Mouse (Mus musculus) urinary bladder, postnatal 14 days (tissue): ENCODE measurements around the gene Ksr2.
A peak's percentile ranks its signal among the peaks of the same experiment; 100 is the strongest.

ENCODE experiments used
- DNase-seq: peaks from one replicate; pipeline ENCODE4 v3.0.0; 2021; ENCODE audit warnings: low spot score

Ksr2 gene

DNA sequence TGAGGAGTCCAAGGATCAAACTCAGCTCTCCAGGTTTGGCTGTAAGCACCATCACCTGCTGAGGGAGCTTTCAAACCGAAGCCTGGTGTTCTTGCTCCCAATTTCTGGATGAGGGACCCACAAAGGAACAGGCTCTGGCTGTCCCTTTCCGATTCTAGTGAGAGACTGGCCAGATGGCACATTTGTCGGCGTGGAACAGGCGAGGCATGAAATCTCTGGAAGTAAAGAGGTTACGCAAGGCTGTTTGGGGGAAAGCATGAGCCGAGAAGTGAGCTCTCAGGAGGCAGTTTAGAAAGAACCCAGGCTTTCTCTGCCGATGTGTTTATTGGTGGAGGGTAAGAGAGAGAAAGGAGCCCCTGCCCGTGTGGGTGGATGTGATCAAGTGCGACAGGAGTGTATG is 109.2 kb downstream of the Ksr2 start:
- DNase-seq, result no peak

DNA sequence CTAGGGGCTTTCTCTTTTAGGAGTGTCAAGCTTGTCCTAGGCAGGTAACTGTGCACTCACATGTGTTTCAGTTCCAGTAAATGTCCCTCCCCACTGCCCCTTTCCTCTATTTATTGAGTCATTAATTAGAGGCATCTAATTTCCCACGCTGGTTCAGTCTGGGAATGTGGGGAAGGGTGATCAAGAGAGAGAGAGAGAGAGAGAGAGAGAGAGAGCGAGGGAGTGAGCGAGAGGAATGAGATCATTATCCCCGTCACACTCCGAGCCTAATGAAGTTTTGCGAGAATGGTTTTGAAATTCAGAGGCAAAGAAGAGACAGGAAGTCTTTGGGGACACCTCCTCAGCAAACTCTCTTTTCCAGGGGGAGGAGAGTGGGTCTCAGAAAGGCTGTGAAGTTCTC is 117.2 kb downstream of the Ksr2 start:
- no peak for DNase-seq

DNA sequence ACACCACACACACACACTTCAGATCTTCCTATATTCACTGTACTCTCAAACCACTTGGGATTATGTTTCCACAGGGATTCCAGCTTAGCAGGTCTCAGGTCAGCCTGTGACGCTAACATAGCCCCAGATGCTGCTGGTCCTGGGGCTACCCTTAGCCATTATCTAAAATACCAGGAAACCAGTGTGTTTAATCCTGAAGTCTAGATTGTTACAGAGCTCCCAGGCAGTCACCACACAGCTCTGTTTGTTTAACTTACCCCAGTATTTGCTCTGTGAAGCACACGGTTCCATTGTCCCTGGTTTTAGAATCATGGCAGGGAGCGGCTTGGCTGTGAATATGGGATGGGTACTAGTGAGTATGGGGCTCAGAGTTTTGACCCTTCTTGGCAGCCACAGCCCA is 125.4 kb downstream of the Ksr2 start:
- DNase-seq, result no peak

DNA sequence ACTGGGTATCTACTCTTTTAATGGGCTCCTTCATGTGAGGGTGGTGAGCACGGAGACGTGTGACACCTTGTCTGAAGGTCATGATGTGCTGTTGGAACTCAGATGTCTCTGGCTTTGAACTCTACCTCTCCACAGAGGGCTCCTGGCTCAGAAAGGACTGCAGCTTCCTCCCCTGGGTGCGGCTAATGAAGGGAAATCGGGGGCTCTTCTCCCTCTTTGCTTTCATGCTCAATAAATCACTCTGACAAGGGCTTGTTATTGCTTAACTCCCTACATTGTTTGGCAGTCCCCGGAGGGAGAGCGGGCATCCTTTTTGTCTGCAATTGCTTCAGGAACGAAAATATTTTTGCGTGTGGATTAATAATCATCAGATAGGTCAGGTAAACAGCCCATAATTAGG is 127.9 kb downstream of the Ksr2 start:
- no peak for DNase-seq

DNA sequence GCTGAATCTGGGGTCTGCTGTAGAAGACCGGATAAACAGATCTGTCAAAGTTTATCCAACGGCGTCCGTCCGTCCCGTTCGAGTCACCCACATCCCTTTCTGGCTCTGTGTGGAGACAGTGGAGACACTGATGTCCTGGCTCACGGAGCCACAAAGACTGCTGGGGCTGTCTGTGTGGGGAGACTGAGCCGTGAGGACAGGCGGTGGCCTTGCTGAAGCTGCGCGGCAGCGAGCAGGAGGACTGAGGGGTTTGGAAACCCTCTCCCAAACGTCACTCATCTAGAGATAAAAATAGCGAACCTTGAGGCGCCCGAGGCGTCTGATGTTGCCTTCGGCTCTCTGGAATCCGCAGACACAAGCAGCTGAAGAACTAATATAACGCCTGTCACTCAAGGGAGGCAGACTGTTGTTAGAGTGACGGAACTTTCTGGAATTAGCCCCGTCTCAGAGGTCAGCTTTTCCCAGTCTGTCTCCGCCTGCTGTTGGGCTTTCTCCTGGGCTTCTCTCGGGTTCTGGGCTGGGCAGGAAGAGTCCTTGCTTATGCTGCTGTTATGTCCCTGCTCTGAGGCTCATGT is 133.0 kb downstream of the Ksr2 start:
- no peak for DNase-seq

DNA sequence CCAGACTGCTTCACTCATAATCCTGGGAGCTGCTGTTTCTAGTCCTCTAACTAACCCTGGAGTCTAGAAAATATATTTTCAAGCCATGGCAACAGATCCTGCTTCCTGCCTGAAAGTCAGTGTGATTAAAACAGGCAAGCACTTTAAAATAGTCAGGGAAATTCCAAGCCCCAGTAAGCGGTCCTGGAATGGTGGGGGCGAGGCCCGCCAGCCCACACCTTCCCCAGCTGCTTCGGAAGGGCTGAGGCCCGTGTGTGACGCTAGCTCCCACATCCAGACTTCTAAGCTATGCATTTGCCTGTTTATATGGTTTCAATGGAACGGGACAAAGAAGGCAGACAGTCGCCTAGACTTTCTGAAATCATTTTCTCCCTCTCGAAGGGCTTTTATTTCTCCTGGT is 137.2 kb downstream of the Ksr2 start:
- no peak for DNase-seq

DNA sequence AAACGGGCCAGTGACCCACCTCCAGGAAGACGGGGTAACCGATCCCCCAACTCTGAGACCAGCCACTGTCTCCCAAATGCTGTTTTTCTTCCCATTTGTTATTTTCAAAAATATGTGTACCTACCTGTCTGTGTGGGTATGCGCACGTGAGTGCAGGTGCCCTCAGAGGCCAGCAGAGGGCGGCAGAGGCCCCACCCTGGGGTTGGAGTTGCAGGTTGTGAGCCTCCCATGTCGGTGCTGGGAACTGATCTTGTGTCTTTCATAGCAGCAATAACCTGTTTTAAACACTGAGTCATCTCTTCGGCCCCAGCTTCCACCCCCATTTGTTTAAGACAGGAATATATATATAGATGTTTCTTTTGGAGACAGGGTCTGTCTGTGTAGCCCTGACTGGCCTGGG is 138.3 kb downstream of the Ksr2 start:
- no peak for DNase-seq

DNA sequence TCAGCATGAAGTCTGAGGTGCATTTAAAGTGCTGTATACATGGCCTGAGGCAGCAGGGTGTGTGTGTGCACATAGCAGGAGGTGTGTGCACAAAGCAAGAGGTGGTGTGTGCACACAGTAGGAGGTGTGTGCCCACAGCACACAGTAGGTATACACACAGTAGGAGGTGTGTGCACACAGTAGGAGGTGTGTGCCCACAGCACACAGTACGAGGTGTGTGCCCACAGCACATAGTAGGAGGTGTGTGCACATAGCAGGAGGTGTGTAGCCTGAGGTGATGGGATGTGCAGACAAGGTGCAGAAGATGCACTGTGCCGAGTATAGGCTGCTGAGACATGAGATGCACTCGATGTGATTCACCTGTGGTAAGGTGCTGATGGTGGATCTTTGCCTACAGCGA is 140.7 kb downstream of the Ksr2 start:
- no peak for DNase-seq

DNA sequence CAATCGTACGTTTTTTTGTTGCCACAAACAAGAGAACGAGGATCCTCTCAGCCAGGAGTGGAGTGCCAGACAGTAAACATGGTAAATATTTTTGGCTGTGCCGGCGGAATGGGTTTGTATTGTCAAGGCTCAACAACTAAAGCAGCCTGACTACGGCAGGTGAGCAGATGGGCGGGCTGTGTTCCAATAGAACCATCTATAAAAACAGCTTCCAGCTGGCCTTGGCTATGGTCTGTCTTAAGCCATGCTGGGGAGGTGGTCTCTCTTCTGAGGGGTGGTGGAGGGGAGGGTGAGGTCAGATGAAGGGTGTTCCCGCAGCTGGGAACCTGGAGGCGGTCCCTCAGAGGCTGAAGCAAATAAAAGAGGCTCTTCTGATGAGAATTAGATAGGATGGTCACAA is 142.8 kb downstream of the Ksr2 start:
- no peak for DNase-seq

DNA sequence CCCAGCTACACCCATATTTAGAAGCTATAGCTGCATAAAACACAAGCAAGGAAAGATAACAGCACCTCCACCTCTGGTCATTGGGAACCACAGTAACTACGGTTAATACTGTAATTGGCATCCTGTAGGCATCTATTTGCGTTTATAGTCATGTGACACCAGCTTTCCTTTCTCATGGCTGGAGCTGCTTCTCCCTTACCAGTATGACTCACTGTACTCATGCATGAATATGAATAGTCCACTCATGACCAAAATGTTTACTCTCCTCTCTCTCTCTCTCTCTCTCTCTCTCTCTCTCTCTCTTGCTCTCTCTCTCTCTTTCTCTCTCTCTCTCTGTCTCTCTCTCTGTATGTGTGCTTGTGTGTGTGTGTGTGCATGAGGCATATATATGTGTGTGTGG is 147.3 kb downstream of the Ksr2 start:
- DNase-seq, result no peak

DNA sequence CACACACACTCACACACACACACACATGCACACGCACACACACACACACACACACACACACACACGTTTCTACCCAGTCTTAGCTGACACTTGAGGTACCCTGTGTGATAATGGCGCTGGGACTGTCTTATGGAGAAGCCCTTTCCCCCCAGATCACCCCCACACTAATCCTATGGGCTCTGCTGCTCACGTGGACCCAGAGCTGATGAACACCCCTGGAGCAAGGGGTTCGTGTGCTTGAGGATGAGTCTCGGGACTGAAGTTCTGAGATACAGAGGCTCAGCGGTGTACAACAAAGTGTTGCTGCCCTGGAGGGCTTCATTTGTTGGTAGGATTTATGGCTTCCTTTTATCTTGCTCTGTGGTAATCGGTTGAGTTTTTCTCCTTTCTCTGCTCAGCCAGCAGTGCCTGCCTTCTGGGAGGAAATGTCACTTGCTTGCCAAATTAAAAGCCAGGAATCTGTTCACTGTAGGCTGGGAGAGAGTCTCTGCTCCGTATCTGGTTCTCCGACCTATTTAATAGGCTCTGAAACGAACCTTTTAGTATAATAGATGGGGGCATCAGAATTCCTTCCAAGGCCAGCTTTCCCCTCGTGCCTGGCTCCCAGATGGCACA is 152.4 kb downstream of the Ksr2 start:
- DNase-seq, result no peak

DNA sequence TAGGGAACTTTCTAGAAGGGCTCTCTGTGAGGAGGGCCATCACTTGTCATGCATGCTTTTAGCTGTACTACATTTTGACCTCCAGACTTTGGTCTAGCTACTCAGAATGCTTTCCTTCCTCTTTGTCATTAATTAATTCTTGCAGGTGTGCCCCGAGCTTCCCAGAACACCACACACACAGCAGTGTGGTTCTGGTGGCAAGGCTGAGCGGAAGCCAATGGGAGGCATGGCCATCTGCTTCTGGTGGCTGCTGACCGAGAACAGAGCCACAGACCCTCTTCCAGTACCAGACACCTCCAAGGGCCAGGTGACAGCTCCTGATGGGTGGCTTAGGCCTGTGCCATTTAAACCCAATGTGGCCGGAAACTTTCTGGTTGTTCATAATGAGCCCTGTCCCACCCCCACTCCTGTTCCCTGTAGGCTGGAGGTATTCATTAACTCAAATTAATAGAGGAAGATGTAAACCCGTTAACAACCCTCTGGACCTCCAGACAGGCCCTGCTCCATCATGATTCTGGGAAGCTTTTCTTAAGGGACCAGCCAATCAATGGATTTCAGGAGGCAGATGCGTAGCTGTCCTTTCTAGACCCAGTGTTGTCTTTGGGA is 155.5 kb downstream of the Ksr2 start:
- no peak for DNase-seq

DNA sequence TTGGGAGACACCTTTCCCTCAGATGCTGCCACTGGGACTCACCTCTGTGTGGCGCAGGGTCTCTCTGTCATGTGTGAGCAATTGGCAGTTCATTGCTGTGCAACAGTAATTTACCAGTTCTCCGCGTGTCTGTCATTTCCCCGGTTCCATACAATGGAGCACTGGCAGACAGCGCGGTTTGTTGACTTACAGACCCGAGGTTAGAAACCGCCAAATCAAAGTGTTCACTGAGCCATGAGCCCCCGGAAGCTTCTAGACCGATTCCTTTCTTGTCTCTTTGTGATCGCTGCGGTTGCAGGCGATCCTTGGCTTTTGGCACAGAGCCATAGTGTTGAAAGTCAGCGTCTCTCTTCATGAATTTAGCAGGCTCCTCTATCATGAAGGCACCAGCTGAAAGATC is 158.6 kb downstream of the Ksr2 start:
- no peak for DNase-seq

DNA sequence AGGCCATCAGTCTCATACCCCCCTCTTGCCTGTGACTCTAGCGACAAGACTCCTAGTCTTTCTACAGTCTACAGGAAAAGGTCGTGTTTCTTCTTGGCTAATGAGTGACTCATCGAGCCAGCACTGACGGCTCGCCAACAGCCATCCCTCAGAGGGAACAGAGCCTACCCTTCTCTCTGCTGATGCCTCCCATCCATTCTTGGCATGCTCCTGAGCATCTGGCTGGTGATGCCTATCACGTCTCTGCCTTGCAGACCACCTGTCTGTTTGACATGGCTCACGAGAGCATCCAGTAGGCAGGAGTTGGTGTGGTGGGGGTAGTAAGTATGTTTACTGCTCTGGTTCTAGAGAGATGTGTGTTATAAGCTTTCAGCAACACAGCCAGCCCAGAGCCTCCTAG is 161.1 kb downstream of the Ksr2 start:
- DNase-seq, result no peak

DNA sequence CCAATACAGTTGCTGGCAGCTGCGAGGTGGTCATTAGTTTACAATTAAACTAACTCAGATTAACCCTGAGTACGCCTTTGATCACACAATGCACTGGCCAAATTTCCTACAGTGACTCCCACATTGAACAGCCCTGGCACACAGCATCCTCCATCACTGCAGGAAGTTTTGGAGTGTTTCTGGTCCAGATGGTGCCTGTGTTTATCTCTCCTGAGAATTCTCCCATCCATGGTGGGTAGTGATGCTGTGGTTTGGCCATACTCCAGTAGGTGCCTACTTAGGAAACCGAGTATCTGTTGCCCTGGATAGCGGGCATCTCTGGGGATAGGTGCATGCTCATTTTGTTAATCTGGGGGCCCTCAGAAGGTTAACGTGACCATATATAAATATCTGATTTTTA is 163.8 kb downstream of the Ksr2 start:
- DNase-seq, result no peak

DNA sequence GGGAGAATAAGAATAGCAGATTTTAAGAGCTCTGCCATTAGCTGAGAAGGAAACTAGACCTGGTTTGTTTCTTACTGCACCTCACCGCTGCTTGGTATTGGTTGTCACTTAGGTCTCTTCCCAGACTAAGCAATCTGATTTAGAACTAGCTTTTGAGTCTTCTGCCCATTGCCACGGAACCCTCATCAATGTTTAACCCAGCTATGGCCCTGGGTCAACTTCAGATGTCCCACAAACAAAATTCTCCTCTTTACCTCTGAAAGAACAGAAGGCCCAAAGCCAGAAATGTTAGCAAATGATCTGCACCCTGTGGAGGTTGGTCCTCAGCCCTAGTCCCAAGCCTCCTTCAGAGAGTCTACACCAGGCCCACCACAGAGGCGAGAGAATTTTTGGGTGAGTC is 167.9 kb downstream of the Ksr2 start:
- DNase-seq, result no peak

DNA sequence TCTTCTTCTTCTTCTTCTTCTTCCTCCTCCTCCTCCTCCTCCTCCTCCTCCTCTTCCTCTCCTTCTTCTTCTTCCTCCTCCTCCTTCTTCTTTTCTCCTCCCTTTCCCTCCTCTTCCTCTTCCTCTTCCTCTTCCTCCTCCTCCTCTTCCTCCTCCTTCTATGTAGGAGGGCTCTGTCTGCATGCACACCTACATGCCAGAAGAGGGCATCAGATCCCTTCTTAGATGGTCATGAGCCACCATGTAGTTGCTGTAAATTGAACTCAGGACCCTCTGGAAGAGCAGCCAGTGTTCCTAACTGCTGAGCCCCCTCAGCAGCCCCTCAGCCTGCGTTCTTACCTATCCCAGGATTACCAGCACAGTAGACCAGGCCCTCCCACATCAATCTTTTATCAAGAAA is 170.6 kb downstream of the Ksr2 start:
- DNase-seq, result no peak

DNA sequence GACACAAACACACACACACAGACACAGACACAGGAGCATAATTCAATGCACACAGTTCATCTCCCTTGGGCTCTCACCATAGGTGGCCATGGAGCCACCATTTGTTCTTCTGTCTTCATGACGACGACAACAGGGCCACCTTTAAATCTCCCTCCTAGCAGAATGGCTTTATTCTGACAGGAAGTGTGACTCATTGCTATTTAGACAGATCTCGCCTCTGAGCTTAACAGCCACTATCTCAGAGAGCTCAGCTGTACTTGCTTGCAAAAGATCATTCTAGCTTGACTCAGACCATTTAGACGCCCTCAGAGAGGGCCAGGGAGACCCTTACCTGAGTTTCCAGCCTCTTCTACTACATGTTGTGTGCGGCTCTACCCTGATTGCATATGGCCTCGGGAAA is 175.5 kb downstream of the Ksr2 start:
- DNase-seq, result no peak

DNA sequence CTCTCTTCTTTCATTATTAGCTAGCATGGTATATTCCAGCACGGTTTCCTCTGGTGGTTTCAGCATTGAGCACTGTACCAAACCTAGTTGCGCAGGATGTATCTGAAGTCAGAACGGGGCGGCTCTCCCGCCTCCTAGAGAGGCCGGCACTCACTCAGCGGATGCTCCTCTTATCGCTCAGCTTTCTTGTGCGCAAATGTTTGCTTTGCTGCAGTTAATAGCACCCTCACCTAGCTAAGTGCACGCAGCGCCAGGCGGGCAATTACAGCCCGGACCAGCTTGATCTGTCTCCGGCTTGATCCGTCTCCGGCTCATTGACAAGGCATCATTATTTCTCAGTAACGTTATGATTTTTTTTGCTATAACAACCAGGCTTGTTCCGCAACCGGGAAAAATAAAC is 179.5 kb downstream of the Ksr2 start:
- DNase-seq, result no peak

DNA sequence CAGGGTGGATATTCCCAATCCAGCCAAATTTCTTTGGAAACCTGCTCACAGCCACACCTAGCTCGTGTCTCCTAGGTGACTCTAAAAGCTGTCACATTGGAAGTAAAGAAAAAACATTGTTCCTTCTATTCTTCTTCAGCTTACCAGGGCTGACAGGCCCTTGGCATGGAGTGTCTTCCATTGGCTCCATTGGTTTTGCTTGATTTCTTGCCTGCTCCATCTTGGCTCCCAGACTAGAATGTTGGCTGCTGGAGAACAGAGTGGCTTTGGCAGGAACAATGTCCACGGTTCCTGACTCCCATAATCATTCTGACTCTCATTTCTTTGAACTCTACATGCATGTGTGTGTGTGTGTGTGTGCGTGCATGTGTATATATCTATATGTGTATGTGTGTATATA is 183.0 kb downstream of the Ksr2 start:
- no peak for DNase-seq

DNA sequence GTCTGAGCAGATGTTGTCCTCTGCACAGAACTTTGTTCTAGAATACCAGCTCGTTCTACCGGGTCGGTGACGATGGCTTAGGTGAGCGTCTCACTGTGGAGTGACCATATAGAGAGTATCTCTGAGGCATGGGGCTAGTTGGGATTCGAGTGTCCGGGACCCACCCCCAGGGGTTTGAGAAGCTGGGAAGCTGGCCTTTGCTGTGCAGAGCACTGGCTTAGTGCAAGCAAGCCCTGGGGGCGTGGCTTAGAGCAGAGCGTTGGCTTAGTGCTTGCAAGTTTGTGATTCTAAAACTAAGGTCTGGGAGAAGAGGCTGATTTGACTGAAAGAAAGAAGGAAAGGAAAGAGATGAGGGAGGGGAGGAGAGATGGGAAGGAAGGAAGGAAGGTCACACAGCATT is 188.2 kb downstream of the Ksr2 start:
- DNase-seq, result no peak

DNA sequence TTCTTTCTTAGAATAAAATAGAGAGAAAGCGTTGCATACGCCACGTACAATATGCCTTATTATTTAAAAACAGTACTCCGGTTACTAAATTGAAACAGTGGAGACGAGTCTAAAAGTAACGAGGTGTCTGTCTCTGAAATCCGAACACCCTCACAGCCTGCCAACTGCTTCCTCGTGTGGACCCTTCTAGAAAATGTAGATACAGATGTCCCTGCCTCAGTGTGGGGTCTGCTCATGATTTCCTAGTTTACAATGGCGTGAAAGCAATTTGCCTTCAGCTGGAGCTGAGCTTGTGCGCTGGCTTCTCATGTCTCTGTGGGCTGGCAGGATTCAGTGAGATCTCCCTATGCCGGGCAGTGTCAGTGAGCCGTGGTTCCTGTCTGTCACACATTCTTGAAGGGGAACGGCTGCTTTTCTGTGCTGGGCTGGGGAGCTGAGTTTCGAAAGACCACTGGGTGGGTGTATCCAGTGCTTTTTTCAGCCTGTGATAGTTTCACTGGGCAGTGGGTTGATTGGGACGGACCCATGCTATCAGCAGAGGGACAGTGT is 194.0 kb downstream of the Ksr2 start:
- DNase-seq, result no peak

DNA sequence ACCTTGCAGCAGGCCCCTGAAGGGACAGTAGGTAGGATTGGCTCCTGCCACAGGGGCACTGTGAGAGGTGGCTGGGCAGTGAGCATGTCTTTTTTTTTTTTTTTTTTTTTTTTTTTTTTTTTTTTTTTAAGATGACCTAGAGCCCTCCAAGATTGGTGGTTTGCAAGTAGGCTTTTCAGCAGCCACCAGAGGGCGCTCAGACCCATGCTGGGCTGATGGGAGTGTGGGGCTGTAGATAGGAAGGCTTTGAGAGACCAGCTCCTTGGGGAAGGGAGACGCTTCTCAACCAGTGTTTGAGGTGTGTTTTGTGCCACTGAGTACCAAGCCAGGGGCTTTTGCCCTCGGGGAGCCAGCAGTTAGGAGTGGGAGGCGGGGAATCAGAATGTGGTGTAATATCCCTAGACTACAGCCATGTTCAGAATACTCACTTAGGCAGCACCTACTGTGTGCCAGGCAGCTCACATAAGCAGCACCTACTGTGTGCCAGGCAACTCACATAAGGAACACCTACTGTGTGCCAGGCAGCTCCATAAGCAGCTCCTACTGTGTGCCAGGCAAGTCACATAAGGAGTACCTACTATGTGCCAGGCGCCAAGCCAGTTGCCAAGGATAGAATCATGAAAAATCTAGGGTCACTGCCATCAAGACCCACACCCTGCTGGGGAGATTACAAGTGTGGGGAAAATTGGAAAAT is 200.7 kb downstream of the Ksr2 start:
- DNase-seq, result peak; percentile 75
